Mouse (Mus musculus) retina, adult 2 months (tissue): ENCODE data around the gene Zfp296.
"Not testable (repeated sequence)": the region's sequence is repeated elsewhere in the genome, so short reads cannot be mapped to it uniquely, and the experiment has no call there.

Experiments
- DNase-seq: peaks from one replicate; pipeline ENCODE4 v3.0.0-alpha.2; 2012; ENCODE audit warnings: low read depth, low spot score

Zfp296 gene

DNA sequence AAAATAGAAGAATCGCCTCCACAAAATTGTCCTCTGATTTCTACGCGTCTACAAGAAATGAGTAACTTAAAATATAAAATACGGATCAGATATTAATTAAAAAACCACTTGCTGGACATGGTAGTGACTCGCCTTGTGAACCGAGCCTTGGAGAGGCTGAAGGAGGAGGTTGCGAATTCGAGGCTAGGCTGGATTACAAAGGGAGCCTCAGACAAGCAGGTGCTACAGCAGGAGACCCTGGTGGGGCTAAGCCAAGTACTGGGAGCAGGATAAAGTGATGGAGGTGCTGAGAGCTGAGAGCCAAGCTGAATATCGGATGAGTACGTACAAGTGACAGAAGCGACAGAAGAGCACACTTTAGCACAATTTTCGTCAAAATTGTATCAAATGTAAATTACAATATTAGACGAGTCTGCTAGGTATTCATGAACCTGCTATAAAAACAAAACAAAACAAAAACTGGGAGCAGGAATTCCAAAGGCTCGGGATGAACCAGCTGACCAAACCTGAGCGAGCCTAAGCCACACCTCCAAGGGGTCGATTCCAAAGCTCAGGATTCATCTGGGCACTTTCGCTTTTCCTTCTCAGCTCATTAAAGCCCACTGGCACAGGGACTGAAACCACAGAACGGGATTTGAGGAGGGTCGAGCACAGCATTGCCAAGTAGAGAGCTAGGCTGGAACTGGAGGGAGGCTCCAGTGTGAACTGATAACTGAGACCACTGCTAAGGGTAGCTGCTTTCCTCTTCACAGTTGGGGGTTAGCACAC lies 14.3 kb upstream of the Zfp296 start, which contains the start of gene Ppp1r37:
Gene Ppp1r37, minus strand, starts transcription at position 434 of the 768 bp plus-strand sequence.
- peak; percentile 26 for DNase-seq

DNA sequence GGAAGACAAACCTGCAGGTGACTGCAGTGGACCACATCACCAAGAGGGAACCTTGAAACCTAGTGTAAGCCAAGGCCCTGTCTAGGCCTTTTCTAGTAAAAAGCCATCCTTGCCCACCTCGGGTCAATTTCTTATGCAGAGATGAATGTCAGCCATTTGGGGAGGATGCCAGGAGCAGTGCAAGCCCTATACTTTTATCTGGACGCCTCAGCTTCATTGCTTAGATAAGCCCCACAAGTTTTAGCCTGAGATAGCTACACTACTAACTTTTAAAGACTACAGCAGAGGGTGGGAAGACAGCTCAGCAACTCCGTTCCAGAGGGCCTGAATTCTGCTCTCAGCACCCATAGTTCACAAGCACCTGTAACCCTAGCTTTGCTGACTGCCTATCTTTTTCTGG lies 13.2 kb upstream of the Zfp296 start:
- no peak for DNase-seq

DNA sequence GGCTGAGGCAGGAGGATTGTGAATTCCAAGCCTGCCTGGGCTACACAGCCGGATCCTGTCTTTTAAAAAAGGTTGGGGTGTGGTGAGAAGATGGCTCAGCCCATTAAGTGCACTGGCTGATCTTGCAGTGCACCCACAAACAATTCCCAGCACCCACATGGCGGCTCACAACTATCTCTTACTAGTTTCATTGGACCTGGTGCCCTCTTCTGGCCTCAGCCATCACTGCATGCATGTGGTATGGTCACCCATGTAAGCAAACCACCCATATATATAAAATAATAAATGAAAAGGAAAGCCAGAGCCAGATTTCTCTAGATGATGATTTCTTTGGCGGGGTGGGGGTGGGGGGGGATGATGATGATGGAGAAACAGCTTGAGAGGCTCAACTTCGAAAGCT lies 12.6 kb upstream of the Zfp296 start:
- no peak for DNase-seq

GRCm38 (mm10) chr7:19565803-19566202 lies 11.3 kb upstream of the Zfp296 start:
- DNase-seq: no peak

GRCm38 (mm10) chr7:19567426-19567825 lies 9.7 kb upstream of the Zfp296 start:
- DNase-seq: no peak

- DNase-seq: no peak
These were observed 7.4 kb upstream of the Zfp296 start for GRCm38 (mm10) chr7:19569647-19570046.

DNA sequence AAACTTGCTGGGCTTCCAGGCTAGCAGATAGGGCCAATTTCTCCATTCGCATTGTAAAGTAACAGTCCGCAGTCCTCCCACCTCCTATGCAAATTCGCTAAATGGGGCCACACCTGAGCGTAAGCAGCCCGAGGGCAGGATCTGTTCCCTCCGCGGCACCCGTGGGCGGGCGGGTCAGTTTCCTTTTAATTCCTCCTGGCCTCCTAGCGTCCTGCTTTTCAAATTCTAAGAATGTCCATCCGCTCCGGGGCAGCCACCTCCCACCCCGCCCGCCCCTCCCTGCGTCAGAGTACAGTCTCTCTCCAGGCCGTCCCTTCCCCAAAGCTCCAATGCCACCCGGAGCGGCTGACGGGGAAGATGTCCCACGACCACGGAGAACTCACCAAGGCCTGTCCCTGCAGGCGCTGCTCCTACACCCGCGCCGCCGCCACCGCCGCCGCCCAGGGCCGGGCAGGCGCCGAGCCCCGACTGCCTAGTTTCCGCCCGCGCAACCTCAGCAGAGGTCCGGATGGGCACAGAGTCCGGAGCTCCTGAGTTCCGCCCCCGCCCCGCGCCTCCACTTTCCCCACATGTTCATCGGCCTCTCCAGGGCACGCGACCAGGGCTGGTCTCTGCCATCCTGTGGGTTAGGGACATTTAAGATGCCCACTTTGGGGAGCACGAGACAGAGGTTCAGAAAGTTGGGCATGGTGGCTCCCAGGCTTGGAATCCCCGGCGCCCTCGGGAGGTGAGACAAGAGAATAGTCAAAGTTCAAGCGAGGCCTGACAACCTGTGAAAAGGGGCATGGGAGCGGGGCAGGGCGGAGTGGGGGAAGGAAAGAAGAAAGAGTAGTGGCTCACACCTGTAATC lies 3.9 kb upstream of the Zfp296 start:
- DNase-seq: peak; percentile 73

DNA sequence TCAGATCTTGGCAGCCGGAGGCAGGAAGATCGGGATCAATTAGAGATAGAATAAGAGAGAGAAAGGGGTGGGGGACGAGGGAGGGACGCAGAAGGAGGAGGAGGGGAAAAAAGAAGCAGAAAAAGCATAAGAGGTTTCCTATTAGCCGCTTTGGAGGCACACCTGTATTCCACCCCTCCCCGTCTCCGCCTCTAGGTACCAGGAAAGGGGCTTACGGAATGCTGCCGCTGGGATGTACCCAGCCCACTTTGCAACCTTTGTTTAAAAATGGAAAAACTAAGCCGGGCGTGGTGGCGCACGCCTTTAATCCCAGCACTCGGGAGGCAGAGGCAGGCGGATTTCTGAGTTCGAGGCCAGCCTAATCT lies 3.3 kb upstream of the Zfp296 start:
- DNase-seq: no peak

DNA sequence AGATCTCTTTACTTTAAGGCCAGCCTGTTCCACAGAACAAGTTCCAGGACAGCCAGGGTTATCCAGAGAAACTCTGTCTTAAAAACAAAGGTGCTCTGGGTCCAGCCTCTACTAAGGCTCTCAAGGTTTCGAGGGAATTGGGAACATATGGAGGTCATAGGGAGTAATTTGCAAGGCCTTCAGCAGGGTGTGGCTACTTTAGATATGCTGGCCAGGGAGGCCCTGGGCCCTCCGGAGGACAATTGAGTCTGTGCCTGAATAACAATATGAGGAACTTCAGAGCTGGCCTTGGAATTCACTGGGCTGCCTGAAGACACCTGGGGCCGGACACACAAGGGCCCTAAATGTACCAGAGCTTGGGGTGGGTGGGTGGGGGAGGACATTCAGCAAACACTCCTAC lies 1.5 kb upstream of the Zfp296 start:
- no peak for DNase-seq

- no peak for DNase-seq
These were observed 859 bp downstream of the Zfp296 start for GRCm38 (mm10) chr7:19577877-19578414.

- no peak for DNase-seq
These were observed 1.3 kb downstream of the Zfp296 start for GRCm38 (mm10) chr7:19578436-19578835.

DNA sequence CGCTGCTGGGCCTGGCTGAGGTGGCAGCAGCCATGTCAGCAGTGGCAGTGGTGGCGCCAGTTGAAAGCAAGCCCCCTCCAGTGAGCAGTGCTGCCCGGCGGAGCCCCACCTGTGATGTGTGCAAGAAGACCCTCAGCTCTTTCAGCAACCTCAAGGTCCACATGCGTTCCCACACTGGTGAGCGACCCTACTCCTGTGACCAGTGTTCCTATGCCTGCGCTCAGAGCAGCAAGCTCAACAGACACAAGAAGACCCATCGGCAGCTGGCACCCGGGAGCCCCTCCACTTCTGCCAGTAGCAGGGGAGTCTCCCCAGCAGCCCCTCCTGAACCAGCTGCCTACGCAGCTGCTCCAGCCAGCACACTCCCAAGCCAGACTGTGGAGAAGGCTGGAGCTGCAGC lies 2.7 kb downstream of the Zfp296 start:
- DNase-seq: no peak

GRCm38 (mm10) chr7:19580634-19581033 lies 3.5 kb downstream of the Zfp296 start:
- DNase-seq: no peak

GRCm38 (mm10) chr7:19586269-19586668 lies 9.2 kb downstream of the Zfp296 start:
- no peak for DNase-seq

DNA sequence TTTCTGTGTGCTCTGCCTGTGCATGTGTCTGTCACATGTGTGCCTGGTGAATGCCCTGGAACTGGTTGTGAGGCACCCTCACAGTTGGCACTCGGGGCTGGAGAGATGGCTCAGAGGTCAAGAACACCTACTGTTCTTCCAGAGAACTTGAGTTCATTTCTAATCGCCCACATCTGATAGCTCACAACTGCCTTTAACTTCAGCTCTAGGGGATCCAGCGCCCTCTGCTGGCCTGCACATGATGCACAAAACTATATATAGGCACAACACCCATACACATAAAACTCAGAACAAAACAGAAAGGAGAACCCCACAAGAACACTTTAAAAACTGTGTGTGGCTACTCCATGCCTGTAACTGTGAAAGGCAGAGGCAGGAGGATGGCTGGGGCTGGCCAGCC lies 12.1 kb downstream of the Zfp296 start:
- DNase-seq: no peak

DNA sequence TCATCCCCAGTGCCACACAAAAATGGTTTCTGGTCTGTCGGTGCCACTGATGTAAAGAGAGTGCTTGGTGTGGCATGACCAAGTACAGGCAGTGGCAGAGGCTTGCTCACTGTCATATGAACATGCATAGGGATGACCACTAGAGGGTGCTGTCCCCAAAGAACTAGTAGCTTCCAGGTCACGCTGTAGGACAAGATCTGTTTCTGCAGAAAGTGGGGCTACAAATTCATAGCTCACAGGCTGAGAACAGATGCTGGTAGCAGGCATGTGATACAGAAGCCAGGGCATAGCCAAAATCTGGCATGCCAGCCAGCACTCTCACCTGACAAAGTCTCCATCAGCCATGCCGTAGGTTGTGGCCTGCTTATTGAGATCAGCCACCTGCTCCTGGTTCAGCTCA lies 12.8 kb downstream of the Zfp296 start:
- peak; percentile 62 for DNase-seq

DNA sequence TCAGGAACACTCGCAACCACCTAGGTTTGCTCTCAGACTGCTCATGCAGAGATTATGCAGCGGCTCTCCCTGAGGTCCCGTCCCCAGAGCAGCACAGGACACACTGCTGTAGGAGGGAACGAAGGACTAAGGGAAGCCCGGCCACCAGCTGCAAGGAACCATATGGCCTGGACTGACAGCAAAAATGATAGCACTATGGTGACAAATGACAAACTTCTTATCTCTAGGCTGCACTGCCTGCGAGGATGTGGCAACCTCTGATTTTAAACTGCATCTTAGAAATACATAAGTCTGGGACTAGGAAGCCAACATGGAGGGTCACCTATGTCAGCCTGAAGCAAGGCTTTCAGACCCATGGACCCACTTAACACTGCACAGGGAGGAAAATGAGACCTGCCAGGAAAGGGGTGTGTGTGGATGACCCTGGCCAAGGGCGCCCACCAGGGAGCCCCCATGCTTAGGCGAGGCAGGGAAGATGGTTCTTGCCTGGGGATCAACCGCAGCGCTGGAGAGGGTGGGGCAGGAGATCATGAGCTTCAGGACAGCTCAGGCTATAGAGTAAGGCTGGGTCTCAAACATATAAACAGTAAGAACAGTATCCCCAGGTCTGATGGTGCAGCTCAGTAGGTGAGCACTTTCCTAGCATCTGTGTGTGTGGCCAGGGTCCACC lies 16.1 kb downstream of the Zfp296 start:
- DNase-seq: no peak

- no peak for DNase-seq
These were observed 23.5 kb downstream of the Zfp296 start for GRCm38 (mm10) chr7:19600562-19600961.

GRCm38 (mm10) chr7:19603055-19603454 lies 26.0 kb downstream of the Zfp296 start:
- no peak for DNase-seq

- DNase-seq: peak; percentile 85
These were observed 26.9 kb downstream of the Zfp296 start, which contains the start of gene Clasrp for GRCm38 (mm10) chr7:19603849-19604605. TSS of gene Clasrp (minus strand) at chr7:19604486.

GRCm38 (mm10) chr7:19604606-19605214 lies 27.6 kb downstream of the Zfp296 start:
- DNase-seq: not testable (repeated sequence)
